Mouse (Mus musculus) adrenal gland, adult 8-10 months (tissue): Measurements from ENCODE around the gene Trio. TPM values are rescaled to one million over a fixed set of nuclear protein-coding genes. Genes with fewer than 3 reads are reported as not detected.
A peak's percentile ranks its signal among the peaks of the same experiment; 100 is the strongest.

Source experiments
- DNase-seq: peaks from one replicate; pipeline ENCODE4 v3.0.0; 2022
- total RNA-seq, 4 experiments: library from RNA; stranded (reverse); gene quantifications; 2 replicates each; pipeline ENCODE4 v1.2.4; 2022

The Trio gene
- total RNA-seq, 4 experiments from 2014 or later: 57.9 to 84.0 (median 69.8) TPM

- no peak for DNase-seq
These were observed 232.4 kb downstream of the Trio start for GRCm38 (mm10) chr15:27793284-27793683.

GRCm38 (mm10) chr15:27792473-27792872 lies 233.2 kb downstream of the Trio start:
- no peak for DNase-seq

- peak; percentile 56 for DNase-seq
These were observed 234.5 kb downstream of the Trio start for GRCm38 (mm10) chr15:27791141-27791540.

GRCm38 (mm10) chr15:27790699-27791098 lies 234.9 kb downstream of the Trio start:
- DNase-seq: no peak

- no peak for DNase-seq
These were observed 236.3 kb downstream of the Trio start for GRCm38 (mm10) chr15:27789325-27789724.

- no peak for DNase-seq
These were observed 237.4 kb downstream of the Trio start for GRCm38 (mm10) chr15:27788122-27788759.

- no peak for DNase-seq
These were observed 238.5 kb downstream of the Trio start for GRCm38 (mm10) chr15:27787151-27787550.

- DNase-seq: no peak
These were observed 239.2 kb downstream of the Trio start for GRCm38 (mm10) chr15:27786418-27786817.

- DNase-seq: no peak
These were observed 240.2 kb downstream of the Trio start for GRCm38 (mm10) chr15:27785280-27786001.

GRCm38 (mm10) chr15:27784126-27784563 lies 241.5 kb downstream of the Trio start:
- peak; percentile 54 for DNase-seq

GRCm38 (mm10) chr15:27783541-27784125 lies 242.0 kb downstream of the Trio start:
- no peak for DNase-seq

- no peak for DNase-seq
These were observed 242.6 kb downstream of the Trio start for GRCm38 (mm10) chr15:27783092-27783491.

GRCm38 (mm10) chr15:27782383-27783036 lies 243.1 kb downstream of the Trio start:
- no peak for DNase-seq

- no peak for DNase-seq
These were observed 245.8 kb downstream of the Trio start for GRCm38 (mm10) chr15:27779827-27780226.

- DNase-seq: no peak
These were observed 246.2 kb downstream of the Trio start for GRCm38 (mm10) chr15:27779398-27779797.

GRCm38 (mm10) chr15:27778256-27778655 lies 247.4 kb downstream of the Trio start:
- no peak for DNase-seq

- DNase-seq: no peak
These were observed 248.0 kb downstream of the Trio start for GRCm38 (mm10) chr15:27777455-27778190.

GRCm38 (mm10) chr15:27774481-27774880 lies 251.2 kb downstream of the Trio start:
- no peak for DNase-seq

- DNase-seq: no peak
These were observed 253.5 kb downstream of the Trio start for GRCm38 (mm10) chr15:27772125-27772627.

GRCm38 (mm10) chr15:27771581-27771980 lies 254.1 kb downstream of the Trio start:
- peak; percentile 70 for DNase-seq

- no peak for DNase-seq
These were observed 255.0 kb downstream of the Trio start for GRCm38 (mm10) chr15:27770513-27771196.

- DNase-seq: no peak
These were observed 264.2 kb downstream of the Trio start for GRCm38 (mm10) chr15:27761416-27761815.
